Mouse (Mus musculus) liver, embryonic 11.5 days (tissue): ENCODE data around the gene Elp6. TPM values are rescaled to one million over a fixed set of nuclear protein-coding genes. Genes with fewer than 3 reads are reported as not detected.

Experiments used
- ATAC-seq: fragments of 200-750 bp; cut with Nextera tagmentation; replicated peaks from 2 replicates; pipeline ENCODE4 v1.8.0; 2017; ENCODE audit warnings: moderate number of reproducible peaks, mild to moderate bottlenecking, moderate TSS enrichment, moderate library complexity; ENCODE audit not compliant: low FRiP score
- DNase-seq: peaks from one replicate; pipeline ENCODE4 v3.0.0-alpha.2; 2017; ENCODE audit warnings: low spot score
- H3K27ac ChIP-seq: fragments of 300-500 bp; sonication (generic); 2 replicates; pipeline ENCODE4 v1.5.1; 2014; ENCODE audit warnings: mild to moderate bottlenecking, low read depth, low read length, control low read depth
- H3K27me3 ChIP-seq: fragments of 300-500 bp; sonication (generic); replicated peaks from 2 replicates; pipeline ENCODE4 v1.6.1; 2014; ENCODE audit warnings: low read length, mixed read lengths; ENCODE audit not compliant: control insufficient read depth, insufficient read depth
- H3K36me3 ChIP-seq: fragments of 300-500 bp; sonication (generic); 2 replicates; pipeline ENCODE4 v1.6.1; 2014; ENCODE audit warnings: mild to moderate bottlenecking, low read length, moderate library complexity, mixed read lengths; ENCODE audit not compliant: control insufficient read depth, insufficient read depth
- H3K4me1 ChIP-seq: fragments of 300-500 bp; sonication (generic); replicated peaks from 2 replicates; pipeline ENCODE4 v1.6.1; 2014; ENCODE audit warnings: low read length, mixed read lengths; ENCODE audit not compliant: control insufficient read depth, insufficient read depth
- H3K4me2 ChIP-seq: fragments of 300-500 bp; sonication (generic); 2 replicates; pipeline ENCODE4 v1.6.1; 2014; ENCODE audit warnings: mild to moderate bottlenecking, control low read depth, moderate library complexity
- H3K4me3 ChIP-seq: fragments of 300-500 bp; sonication (generic); 2 replicates; pipeline ENCODE4 v1.5.1; 2014; ENCODE audit warnings: low read depth, low read length, control low read depth
- H3K9ac ChIP-seq: fragments of 300-500 bp; sonication (generic); 2 replicates; pipeline ENCODE4 v1.6.1; 2014; ENCODE audit warnings: low read depth, low read length, control low read depth
- H3K9me3 ChIP-seq: fragments of 300-500 bp; sonication (generic); 2 replicates; pipeline ENCODE4 v1.6.1; 2016; ENCODE audit warnings: low read length, inconsistent platforms, mixed read lengths; ENCODE audit not compliant: control insufficient read depth
- WGBS: fragments of 180-500 bp; shearing (Covaris S2); extraction: QIAGEN DNeasy Blood & Tissue Kit; methylation state at CpG from one replicate; pipeline ENCODE4 v1.1.7; 2014; 5-methylcytosine and 5-hydroxymethylcytosine counted together
- microRNA-seq: library from miRNA; unstranded; fragments of <30 nt; microRNA quantifications from one replicate; pipeline ENCODE4, GENCODE M21; 2017; ENCODE audit warnings: borderline number of aligned reads
- polyA plus RNA-seq: library from polyadenylated mRNA; unstranded; fragments of >200 nt; fragmentation: Nextera tagmentation; extraction: Ambion mirVana; gene quantifications from 2 replicates; pipeline ENCODE4 v1.2.1, GENCODE M21; 2014

Gene Elp6
- polyA plus RNA-seq, 1 experiment from 2014 or later = 27.7 TPM

DNA sequence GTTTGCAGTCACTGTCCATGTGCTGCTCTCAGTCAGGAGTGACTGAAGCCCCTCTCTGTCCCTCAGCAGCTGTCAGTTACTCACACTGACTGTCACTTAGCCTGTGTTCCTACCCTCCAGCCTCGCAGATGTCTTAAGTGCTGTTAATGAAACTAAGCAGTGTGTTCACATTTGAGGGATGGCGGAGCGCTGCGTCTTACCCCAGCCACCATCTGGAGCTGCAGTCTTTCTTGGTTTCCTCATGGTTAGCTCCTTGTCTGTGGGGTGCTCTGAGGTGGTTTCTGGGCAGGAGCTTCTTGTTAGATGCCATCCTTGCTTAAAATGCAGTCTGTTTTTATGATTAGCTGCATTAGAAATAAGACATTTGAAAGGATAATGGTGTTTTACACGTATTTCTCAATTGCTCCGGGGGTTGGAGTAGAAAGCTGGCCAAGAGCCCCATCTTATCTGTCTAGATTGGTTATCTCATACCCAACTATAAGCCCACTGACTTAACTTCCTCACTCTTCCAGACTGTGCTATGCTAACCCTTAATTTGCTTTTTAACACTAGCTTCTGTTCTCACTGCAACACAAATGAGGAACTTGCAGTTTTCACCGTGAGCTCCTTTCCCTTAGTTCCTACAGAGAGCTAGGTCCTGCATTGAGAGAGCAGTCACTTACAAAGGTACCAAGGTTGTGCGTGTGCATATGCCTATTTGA, 47.1 kb downstream of the Elp6 start:
- no peak overlapping the region for H3K4me2 ChIP-seq
- H3K9ac ChIP-seq = no peak overlapping the region
- ATAC-seq (no peak), DNase-seq (no peak)
- no peak overlapping the region for H3K4me3 ChIP-seq
- no peak overlapping the region for H3K27ac ChIP-seq
- peaks cover 23% of the 10 kb centered on the region for H3K4me1 ChIP-seq
- no peaks in the 10 kb centered on the region; the same call in 1 of the 2 replicates for H3K36me3 ChIP-seq
- WGBS = 57% methylated on average over 8 of the region's 8 CpGs
- H3K9me3 ChIP-seq = no peaks in the 10 kb centered on the region
- H3K27me3 ChIP-seq = no peaks in the 10 kb centered on the region

DNA sequence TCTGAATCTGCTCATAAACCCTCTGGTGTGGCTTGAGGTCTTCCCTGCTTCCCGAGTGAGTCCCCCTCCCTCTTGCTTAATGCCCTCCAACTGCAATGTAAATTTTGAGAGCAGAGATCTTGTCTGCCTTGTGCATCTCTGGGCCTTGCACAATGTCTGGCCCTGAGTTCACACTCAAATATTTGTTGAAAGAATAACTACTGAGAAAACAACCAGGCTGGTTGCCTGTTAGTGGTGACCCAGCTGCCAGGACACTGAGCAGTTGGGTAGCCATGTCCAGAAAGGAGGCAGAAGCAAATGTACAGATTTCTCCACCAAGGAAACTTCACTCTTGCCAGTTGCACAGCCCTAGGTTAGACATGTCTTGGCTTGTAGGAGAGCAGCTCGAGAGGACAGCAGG, 53.4 kb downstream of the Elp6 start:
- DNase-seq (no peak), ATAC-seq (no peak)
- Histone ChIP-seq H3K4me3 (no peak overlapping the region), H3K4me2 (no peak overlapping the region), H3K27me3 (no peaks in the 10 kb centered on the region), H3K4me1 (no peaks in the 10 kb centered on the region), H3K27ac (peak overlapping the region; percentile 13; the same call in 1 of the 2 replicates), H3K9me3 (no peaks in the 10 kb centered on the region), H3K36me3 (peaks cover 2% of the 10 kb centered on the region; the same call in 1 of the 2 replicates), H3K9ac (no peak overlapping the region)
- 78% methylated on average over 2 of the region's 2 CpGs for WGBS

DNA sequence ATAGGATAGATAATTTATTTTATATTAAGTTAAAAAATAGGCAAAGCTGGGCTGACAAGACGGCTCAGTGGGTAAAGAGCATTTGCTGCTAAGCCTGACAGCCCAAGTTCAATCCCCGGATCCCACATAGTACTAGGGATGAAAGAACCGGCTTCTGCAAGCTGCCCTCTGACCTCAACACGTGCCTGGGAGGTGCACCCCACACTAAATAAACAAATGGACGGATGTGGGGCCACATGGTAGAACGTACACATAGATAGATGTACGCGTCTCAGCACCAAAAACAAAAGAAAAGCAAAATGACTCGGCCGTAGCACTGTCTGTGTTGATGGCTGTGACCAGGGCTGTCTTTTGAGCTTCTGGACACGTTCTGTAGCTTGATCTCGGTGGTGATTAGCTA, 56.3 kb downstream of the Elp6 start:
- H3K4me3 ChIP-seq = no peak overlapping the region

DNA sequence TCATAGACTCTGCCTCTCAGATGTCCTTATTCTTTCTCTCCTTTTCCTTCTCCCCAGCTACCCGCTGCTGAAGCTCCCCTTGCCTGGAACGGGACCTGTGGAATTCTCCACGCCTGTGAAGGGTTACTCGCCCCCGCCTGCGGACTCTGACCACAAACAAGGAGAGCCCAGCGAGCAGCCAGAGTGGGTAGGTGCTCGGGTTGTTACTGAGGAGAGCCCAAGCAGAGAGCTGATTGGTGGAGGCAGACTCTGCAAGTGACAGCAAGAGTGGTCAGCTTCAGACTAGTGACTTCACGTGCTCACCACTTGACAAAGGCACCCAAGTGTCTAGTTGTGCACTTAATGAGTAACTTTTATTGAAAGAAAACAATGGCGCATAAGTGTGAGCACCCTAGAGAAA, 57.4 kb downstream of the Elp6 start:
- Histone ChIP-seq H3K27me3 (no peaks in the 10 kb centered on the region), H3K4me2 (no peak overlapping the region), H3K9me3 (no peaks in the 10 kb centered on the region), H3K4me1 (no peaks in the 10 kb centered on the region), H3K4me3 (no peak overlapping the region), H3K27ac (no peak overlapping the region), H3K36me3 (peaks cover 3% of the 10 kb centered on the region; the same call in 1 of the 2 replicates), H3K9ac (no peak overlapping the region)
- WGBS = 79% methylated on average over 10 of the region's 10 CpGs
- DNase-seq = no peak
- ATAC-seq = peak; percentile 61; the same call in 1 of the 2 replicates

More for the DNA sequence above, 56.3 kb downstream of the Elp6 start:
- ATAC-seq (0 out of 2 replicates have a peak, but pooled peaks have one; percentile 31), DNase-seq (no peak)
- H3K9me3 ChIP-seq = no peaks in the 10 kb centered on the region
- H3K9ac ChIP-seq = no peak overlapping the region
- peaks cover 3% of the 10 kb centered on the region; the same call in 1 of the 2 replicates for H3K36me3 ChIP-seq
- 65% methylated on average over 12 of the region's 12 CpGs for WGBS
- H3K4me2 ChIP-seq = no peak overlapping the region
- no peaks in the 10 kb centered on the region for H3K27me3 ChIP-seq
- H3K27ac ChIP-seq = no peak overlapping the region
- H3K4me1 ChIP-seq = no peaks in the 10 kb centered on the region

DNA sequence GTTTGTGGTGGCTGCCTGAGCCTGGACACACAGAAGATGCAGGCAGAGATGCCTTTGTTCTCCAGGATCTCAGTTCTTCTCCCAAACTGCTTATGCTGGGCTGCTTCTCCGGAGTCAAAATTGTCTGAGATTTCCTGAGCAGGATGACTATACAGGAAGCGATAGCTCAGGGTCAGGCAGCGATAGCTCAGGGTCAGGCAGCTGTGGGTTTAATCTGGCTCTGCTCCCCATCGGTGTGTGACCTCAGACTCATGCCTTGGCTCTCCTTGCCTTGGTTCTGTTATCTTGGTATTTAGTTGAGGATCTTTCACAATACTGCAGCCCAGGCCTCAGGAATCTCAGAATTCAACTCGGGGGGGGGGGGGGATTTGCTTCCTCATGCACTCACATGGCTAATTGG, 61.8 kb downstream of the Elp6 start:
- H3K27me3 ChIP-seq = no peaks in the 10 kb centered on the region
- H3K36me3 ChIP-seq = peaks cover 8% of the 10 kb centered on the region; the same call in 1 of the 2 replicates
- H3K9me3 ChIP-seq = no peaks in the 10 kb centered on the region
- no peak overlapping the region for H3K27ac ChIP-seq
- H3K9ac ChIP-seq = no peak overlapping the region
- DNase-seq (no peak), ATAC-seq (no peak)
- no peak overlapping the region for H3K4me3 ChIP-seq
- WGBS = 56% methylated on average over 5 of the region's 5 CpGs
- H3K4me2 ChIP-seq = no peak overlapping the region
- no peaks in the 10 kb centered on the region for H3K4me1 ChIP-seq

DNA sequence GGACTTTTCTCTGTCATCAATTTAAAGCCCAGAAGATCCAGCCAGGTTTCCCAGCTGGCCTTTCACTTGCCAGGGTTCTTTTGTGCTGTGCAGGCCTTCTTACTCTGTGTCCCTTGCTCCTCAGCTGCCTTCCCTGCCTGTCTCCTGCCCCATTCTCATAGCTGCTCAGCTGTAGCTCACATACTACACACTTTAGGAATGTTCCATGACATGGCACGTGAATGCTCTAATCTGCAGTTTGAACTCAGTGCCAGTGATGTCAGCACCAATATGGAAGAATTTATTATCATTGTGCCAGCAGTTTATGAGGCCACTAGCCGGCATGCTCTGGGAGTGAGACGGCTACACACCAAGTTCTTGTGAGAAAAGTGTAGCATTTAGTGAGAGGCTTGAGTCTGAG, 64.9 kb downstream of the Elp6 start:
- H3K9ac ChIP-seq = no peak overlapping the region
- H3K27ac ChIP-seq = no peak overlapping the region
- 80% methylated on average over 3 of the region's 3 CpGs for WGBS

More for the DNA sequence above, 64.9 kb downstream of the Elp6 start:
- no peaks in the 10 kb centered on the region for H3K9me3 ChIP-seq
- no peak for DNase-seq
- no peak for ATAC-seq
- H3K36me3 ChIP-seq = peaks cover 15% of the 10 kb centered on the region; the same call in 1 of the 2 replicates
- H3K4me1 ChIP-seq = no peaks in the 10 kb centered on the region
- H3K27me3 ChIP-seq = no peaks in the 10 kb centered on the region
- no peak overlapping the region for H3K4me2 ChIP-seq
- no peak overlapping the region for H3K4me3 ChIP-seq

Small RNA genes lying within 50 kb of the gene (microRNA-seq; reads per million reads assigned to microRNA genes)
- 881 reads per million, percentile 71 among the genes with 10 or more reads in this experiment for gene Mir6236

Other genes starting within 250 kb of the Elp6 start
- 69.1 and 72.5 TPM in 2 replicates for gene Smarcc1, start 187.5 kb upstream of the Elp6 start, polyA plus RNA-seq
- gene Dhx30, start 187.3 kb upstream of the Elp6 start, polyA plus RNA-seq = 113 and 124 TPM in 2 replicates
- 0.21 and 0.34 TPM in 2 replicates for gene Cspg5, start 61.4 kb upstream of the Elp6 start, polyA plus RNA-seq
- gene Scap, start 28.1 kb downstream of the Elp6 start, polyA plus RNA-seq = 32.9 and 36.7 TPM in 2 replicates
- 13.2 and 13.6 TPM in 2 replicates for gene Ptpn23, start 103.0 kb downstream of the Elp6 start, polyA plus RNA-seq
- gene Ngp, start 114.6 kb downstream of the Elp6 start, polyA plus RNA-seq = 16.6 and 19.0 TPM in 2 replicates
- 7.1 TPM in 2 replicates for gene Klhl18, start 171.5 kb downstream of the Elp6 start, polyA plus RNA-seq
- 0.66 and 1.0 TPM in 2 replicates for gene Kif9, start 171.8 kb downstream of the Elp6 start, polyA plus RNA-seq
- 36.3 and 44.9 TPM in 2 replicates for gene Setd2, start 227.4 kb downstream of the Elp6 start, polyA plus RNA-seq